Mouse (Mus musculus) heart, embryonic 12.5 days (tissue): ENCODE measurements around the gene BC004004. TPM values are rescaled to one million over a fixed set of nuclear protein-coding genes. Genes with fewer than 3 reads are reported as not detected.
A peak's percentile ranks its signal among the peaks of the same experiment; 100 is the strongest.

Experiments used
- ATAC-seq: fragments of 200-750 bp; cut with Nextera tagmentation; 2 replicates; pipeline ENCODE4 v1.8.0; 2017; ENCODE audit warnings: moderate TSS enrichment, moderate library complexity; ENCODE audit not compliant: insufficient number of reproducible peaks, low FRiP score
- H3K27ac ChIP-seq: fragments of 300-500 bp; sonication (generic); 2 replicates; pipeline ENCODE4 v1.5.1; 2016; ENCODE audit warnings: mild to moderate bottlenecking, moderate library complexity; ENCODE audit not compliant: poor library complexity, severe bottlenecking
- H3K27me3 ChIP-seq: fragments of 300-500 bp; sonication (generic); replicated peaks from 2 replicates; pipeline ENCODE4 v1.6.1; 2016; ENCODE audit warnings: mild to moderate bottlenecking, moderate library complexity
- H3K36me3 ChIP-seq: fragments of 300-500 bp; sonication (generic); 2 replicates; pipeline ENCODE4 v1.6.1; 2016; ENCODE audit warnings: mild to moderate bottlenecking, moderate library complexity
- H3K4me1 ChIP-seq: fragments of 300-500 bp; sonication (generic); replicated peaks from 2 replicates; pipeline ENCODE4 v1.6.1; 2016; ENCODE audit warnings: mild to moderate bottlenecking
- H3K4me2 ChIP-seq: fragments of 300-500 bp; sonication (generic); 2 replicates; pipeline ENCODE4 v1.6.1; 2016; ENCODE audit warnings: mild to moderate bottlenecking, moderate library complexity
- H3K4me3 ChIP-seq: fragments of 300-500 bp; sonication (generic); 2 replicates; pipeline ENCODE4 v1.5.1; 2016; ENCODE audit warnings: mild to moderate bottlenecking
- H3K9ac ChIP-seq: fragments of 300-500 bp; sonication (generic); 2 replicates; pipeline ENCODE4 v1.6.1; 2016; ENCODE audit warnings: mild to moderate bottlenecking, moderate library complexity
- H3K9me3 ChIP-seq: fragments of 300-500 bp; sonication (generic); replicated peaks from 2 replicates; pipeline ENCODE4 v1.6.1; 2016; ENCODE audit warnings: mild to moderate bottlenecking, moderate library complexity
- WGBS: fragments of 180-500 bp; shearing (Covaris S2); methylation state at CpG from one replicate; pipeline ENCODE4 v1.1.7; 2016; 5-methylcytosine and 5-hydroxymethylcytosine counted together
- polyA plus RNA-seq: library from polyadenylated mRNA; unstranded; fragments of >200 nt; fragmentation: Nextera tagmentation; extraction: Ambion mirVana; gene quantifications from 2 replicates; pipeline ENCODE4 v1.2.1, GENCODE M21; 2016

The BC004004 gene
- polyA plus RNA-seq, 1 experiment from 2014 or later: 80.0 TPM

- peaks cover 38% of the 10 kb centered on the region for H3K4me1 ChIP-seq
- H3K27me3 ChIP-seq: no peaks in the 10 kb centered on the region
- no peaks in the 10 kb centered on the region for H3K9me3 ChIP-seq
- peak overlapping the region; percentile 21 for H3K27ac ChIP-seq
- peaks cover 81% of the 10 kb centered on the region for H3K36me3 ChIP-seq
- no peak overlapping the region for H3K4me3 ChIP-seq
- no peak overlapping the region for H3K9ac ChIP-seq
- no peak overlapping the region for H3K4me2 ChIP-seq
- ATAC-seq: no peak
- 79% methylated on average over 11 of the region's 11 CpGs for WGBS
Measured at GRCm38 (mm10) chr17:29339170-29339768, 70.7 kb downstream of the BC004004 start.

DNA sequence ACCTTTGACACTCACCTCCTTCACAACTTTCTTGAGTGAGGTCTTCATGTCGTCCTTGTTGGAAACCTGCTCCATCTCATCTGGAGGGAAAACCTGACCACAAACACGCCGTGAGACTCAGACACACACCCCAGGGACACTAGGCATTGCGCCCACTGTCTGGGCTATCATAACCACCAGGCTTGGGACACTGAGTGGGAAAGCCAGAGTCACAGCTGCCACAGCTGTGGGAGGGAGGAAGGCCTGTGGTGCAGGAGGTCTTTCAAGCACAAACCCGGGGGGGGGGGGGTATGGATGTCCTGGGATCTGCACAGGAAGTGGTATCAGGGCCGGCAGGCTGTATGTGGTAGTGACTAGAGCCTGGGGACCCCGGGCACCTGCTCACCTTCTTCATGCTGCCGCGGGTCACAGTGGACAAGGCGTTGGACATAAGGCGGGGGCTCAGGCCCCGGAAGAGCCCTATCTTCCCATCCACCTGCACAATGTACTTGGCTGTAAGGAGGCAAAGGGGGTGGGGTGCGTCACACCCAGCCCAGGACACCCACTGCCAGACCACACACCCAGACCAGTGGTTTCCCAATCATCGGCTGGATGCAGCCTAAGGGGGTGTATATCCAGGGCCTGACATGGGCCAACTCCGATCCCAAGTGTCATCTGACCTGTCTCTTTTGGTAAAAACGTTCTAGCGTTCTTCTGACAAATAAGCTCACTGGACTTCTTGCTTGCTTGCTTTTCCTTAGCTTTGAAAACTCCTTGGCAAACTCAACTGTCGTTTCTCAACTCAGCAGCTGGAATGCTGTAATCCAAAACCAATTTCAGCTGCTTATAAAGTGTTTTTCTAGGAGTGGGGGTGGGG is 72.0 kb downstream of the BC004004 start:
- Histone ChIP-seq H3K36me3 (peaks cover 77% of the 10 kb centered on the region), H3K4me1 (peaks cover 46% of the 10 kb centered on the region), H3K27ac (peak overlapping the region; percentile 89), H3K9ac (peak overlapping the region; percentile 51), H3K4me3 (no peak overlapping the region), H3K27me3 (no peaks in the 10 kb centered on the region), H3K9me3 (no peaks in the 10 kb centered on the region), H3K4me2 (0 out of 2 replicates have a peak overlapping the region, but pooled peaks have one; percentile 52)
- WGBS: 81% methylated on average over 18 of the region's 18 CpGs
- no peak for ATAC-seq

GRCm38 (mm10) chr17:29341591-29342003 is 73.0 kb downstream of the BC004004 start:
- peaks cover 56% of the 10 kb centered on the region for H3K4me1 ChIP-seq
- H3K4me2 ChIP-seq: peak overlapping the region; percentile 52
- H3K36me3 ChIP-seq: peaks cover 67% of the 10 kb centered on the region
- H3K27ac ChIP-seq: peak overlapping the region; percentile 89
- peak; percentile 67 for ATAC-seq
- H3K27me3 ChIP-seq: no peaks in the 10 kb centered on the region
- H3K9me3 ChIP-seq: no peaks in the 10 kb centered on the region
- 11% methylated on average over 9 of the region's 9 CpGs for WGBS
- peak overlapping the region; percentile 49 for H3K9ac ChIP-seq
- H3K4me3 ChIP-seq: peak overlapping the region; percentile 4; the same call in 1 of the 2 replicates

DNA sequence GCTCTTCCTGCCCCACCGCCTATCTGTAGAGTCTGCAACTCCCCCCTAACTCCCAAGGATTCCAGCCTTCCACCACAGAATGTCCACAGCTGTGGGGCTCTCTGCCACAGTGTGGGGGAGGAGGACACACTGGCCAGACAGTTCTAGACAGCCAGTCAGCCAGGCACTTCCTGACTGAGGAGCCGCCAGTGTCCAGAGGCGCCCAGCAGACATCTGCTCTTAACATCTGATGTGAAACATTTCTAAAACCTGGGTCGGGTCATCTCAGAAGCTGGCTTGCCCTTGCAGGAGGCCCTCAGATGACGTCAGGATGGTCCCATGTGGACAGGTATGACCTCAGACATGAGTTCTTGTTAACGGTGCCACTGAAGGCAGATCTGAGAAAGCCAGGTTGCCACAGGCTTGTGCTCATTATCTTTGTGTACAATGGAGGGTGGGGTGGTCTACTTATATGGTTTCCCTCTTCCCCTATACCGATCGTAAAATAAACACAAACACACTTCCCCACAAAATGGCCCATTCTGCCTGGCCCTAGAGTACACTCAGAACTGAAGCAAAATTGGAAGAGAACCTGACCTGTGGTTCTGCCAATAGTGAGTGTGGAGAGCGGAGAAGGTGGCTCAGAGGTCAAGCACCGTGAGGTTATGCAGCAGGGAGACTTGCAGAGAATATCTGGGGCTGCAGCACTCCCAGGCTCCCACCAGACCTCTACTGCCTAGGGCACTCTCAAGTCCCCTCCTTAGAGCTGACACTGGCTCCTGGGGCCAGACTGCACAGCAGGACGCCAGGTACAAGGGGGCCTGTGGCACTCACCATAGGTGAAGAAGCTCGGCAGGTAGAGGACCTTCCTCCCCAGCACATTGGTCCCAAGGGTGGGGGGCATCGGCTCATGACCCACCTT is 73.7 kb downstream of the BC004004 start:
- peak; percentile 72 for ATAC-seq
- Histone ChIP-seq H3K4me3 (peak overlapping the region; percentile 4; the same call in 1 of the 2 replicates), H3K27me3 (no peaks in the 10 kb centered on the region), H3K9me3 (no peaks in the 10 kb centered on the region), H3K4me2 (peak overlapping the region; percentile 52), H3K36me3 (peaks cover 61% of the 10 kb centered on the region), H3K27ac (peak overlapping the region; percentile 89), H3K9ac (peak overlapping the region; percentile 49), H3K4me1 (peaks cover 57% of the 10 kb centered on the region)
- WGBS: 25% methylated on average over 13 of the region's 13 CpGs

GRCm38 (mm10) chr17:29343241-29343640 is 74.7 kb downstream of the BC004004 start:
- 82% methylated on average over 5 of the region's 5 CpGs for WGBS
- Histone ChIP-seq H3K36me3 (peaks cover 51% of the 10 kb centered on the region), H3K27me3 (no peaks in the 10 kb centered on the region), H3K9me3 (no peaks in the 10 kb centered on the region), H3K27ac (no peak overlapping the region), H3K4me2 (no peak overlapping the region), H3K4me3 (no peak overlapping the region), H3K4me1 (peaks cover 61% of the 10 kb centered on the region), H3K9ac (no peak overlapping the region)
- no peak for ATAC-seq

DNA sequence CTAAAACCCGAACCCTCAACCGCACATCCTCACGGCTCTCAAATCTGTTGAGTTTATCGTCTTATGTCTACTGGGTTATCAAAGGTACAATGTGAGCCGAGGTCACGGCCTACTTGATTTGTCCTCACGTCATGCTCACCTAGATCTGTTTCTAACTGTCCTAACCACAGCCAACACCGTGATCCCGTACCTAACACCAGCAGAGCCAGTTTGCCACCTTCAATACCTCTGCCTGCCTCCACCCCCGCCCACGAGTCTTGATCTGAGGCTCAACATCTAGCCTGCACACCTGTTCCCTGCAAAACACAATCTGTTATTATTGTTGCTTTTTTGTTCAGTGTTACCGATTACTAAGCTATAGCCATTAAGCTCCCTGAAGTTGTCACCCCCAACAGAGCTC is 76.7 kb downstream of the BC004004 start:
- WGBS: 78% methylated on average over 12 of the region's 12 CpGs
- no peaks in the 10 kb centered on the region for H3K9me3 ChIP-seq
- no peak overlapping the region; the same call in 1 of the 2 replicates for H3K9ac ChIP-seq
- H3K27me3 ChIP-seq: no peaks in the 10 kb centered on the region
- H3K36me3 ChIP-seq: peaks cover 31% of the 10 kb centered on the region
- peak overlapping the region; percentile 89 for H3K4me2 ChIP-seq
- H3K4me1 ChIP-seq: peaks cover 64% of the 10 kb centered on the region
- no peak overlapping the region for H3K4me3 ChIP-seq
- peak overlapping the region; percentile 36; the same call in 1 of the 2 replicates for H3K27ac ChIP-seq
- no peak for ATAC-seq

GRCm38 (mm10) chr17:29346496-29347125 is 78.0 kb downstream of the BC004004 start:
- Histone ChIP-seq H3K27ac (peak overlapping the region; percentile 91), H3K4me2 (peak overlapping the region; percentile 89), H3K9ac (peak overlapping the region; percentile 98), H3K36me3 (peaks cover 25% of the 10 kb centered on the region), H3K27me3 (no peaks in the 10 kb centered on the region), H3K9me3 (no peaks in the 10 kb centered on the region), H3K4me1 (peaks cover 50% of the 10 kb centered on the region), H3K4me3 (peak overlapping the region; percentile 98)
- 2% methylated on average over 11 of the region's 11 CpGs for WGBS
- ATAC-seq: no peak

DNA sequence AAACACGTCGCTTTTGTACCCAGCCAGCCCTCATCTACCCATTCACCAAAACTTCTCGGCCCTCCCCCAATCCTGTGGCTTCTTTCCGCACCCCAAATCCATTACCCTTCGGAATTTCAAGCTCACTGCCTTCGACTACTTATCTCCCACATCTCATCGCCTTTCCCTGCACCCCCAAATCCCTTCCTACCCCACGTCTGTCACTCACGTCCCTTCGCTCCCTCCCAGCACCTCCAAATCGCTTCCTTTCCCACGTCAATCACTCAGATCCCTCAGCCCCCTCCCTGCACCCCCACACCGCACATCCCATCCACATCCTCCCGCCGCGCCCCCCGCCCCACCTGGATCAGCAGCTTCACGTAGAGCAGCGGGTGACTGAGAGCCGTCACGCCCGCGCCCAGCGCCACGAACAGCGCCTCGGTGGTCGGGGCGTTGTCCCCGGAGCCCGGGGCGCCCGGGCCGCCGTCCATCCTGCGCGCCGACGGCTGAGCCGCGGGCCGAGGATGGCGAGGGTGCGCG is 78.6 kb downstream of the BC004004 start:
- H3K27me3 ChIP-seq: no peaks in the 10 kb centered on the region
- under 1% methylated on average over 45 of the region's 45 CpGs for WGBS
- H3K9me3 ChIP-seq: no peaks in the 10 kb centered on the region
- peak overlapping the region; percentile 98 for H3K9ac ChIP-seq
- H3K4me3 ChIP-seq: peak overlapping the region; percentile 98
- peaks cover 25% of the 10 kb centered on the region for H3K36me3 ChIP-seq
- H3K4me1 ChIP-seq: peaks cover 45% of the 10 kb centered on the region
- peak overlapping the region; percentile 89 for H3K4me2 ChIP-seq
- H3K27ac ChIP-seq: peak overlapping the region; percentile 91
- peak; percentile 24 for ATAC-seq

- peaks cover 21% of the 10 kb centered on the region for H3K36me3 ChIP-seq
- H3K27ac ChIP-seq: peak within 1 kb of the TSS; percentile 91
- ATAC-seq: peak; percentile 97
- peak within 1 kb of the TSS; percentile 98 for H3K9ac ChIP-seq
- H3K4me1 ChIP-seq: peaks cover 39% of the 10 kb centered on the region
- H3K9me3 ChIP-seq: no peaks in the 10 kb centered on the region
- WGBS: under 1% methylated on average over 50 of the region's 53 CpGs
- H3K4me3 ChIP-seq: peak within 1 kb of the TSS; percentile 98
- peak within 1 kb of the TSS; percentile 89 for H3K4me2 ChIP-seq
- no peaks in the 10 kb centered on the region for H3K27me3 ChIP-seq
Measured at GRCm38 (mm10) chr17:29347645-29348256, 79.2 kb downstream of the BC004004 start, which contains the start of gene Mtch1. Mtch1 (minus strand) TSS chr17:29347934.

DNA sequence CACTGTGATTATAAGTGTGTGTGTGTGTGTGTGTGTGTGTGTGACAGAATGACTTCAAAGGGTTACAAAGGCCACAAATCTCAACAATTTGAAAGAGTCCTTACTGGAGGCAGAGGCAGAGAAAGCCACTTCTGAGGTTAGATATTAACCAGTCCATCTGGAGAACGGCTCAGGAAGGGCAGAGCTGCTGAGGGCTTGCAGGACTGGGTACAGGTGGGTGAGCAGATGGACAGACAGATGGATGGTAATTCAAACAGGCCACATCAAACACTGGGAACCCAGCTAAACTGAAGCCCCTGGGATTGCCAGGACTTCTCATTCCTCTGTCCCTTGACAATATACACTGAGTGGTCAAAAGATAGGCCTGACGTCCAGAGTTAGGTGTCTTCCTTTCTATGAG is 80.4 kb downstream of the BC004004 start:
- H3K9me3 ChIP-seq: no peaks in the 10 kb centered on the region
- H3K4me3 ChIP-seq: no peak overlapping the region
- H3K36me3 ChIP-seq: peaks cover 9% of the 10 kb centered on the region
- ATAC-seq: no peak
- H3K4me2 ChIP-seq: no peak overlapping the region
- no peak overlapping the region for H3K27ac ChIP-seq
- no peaks in the 10 kb centered on the region for H3K27me3 ChIP-seq
- no peak overlapping the region for H3K9ac ChIP-seq
- H3K4me1 ChIP-seq: peaks cover 28% of the 10 kb centered on the region
- WGBS: 79% methylated on average over 2 of the region's 2 CpGs
